In the genomic region with DNA sequence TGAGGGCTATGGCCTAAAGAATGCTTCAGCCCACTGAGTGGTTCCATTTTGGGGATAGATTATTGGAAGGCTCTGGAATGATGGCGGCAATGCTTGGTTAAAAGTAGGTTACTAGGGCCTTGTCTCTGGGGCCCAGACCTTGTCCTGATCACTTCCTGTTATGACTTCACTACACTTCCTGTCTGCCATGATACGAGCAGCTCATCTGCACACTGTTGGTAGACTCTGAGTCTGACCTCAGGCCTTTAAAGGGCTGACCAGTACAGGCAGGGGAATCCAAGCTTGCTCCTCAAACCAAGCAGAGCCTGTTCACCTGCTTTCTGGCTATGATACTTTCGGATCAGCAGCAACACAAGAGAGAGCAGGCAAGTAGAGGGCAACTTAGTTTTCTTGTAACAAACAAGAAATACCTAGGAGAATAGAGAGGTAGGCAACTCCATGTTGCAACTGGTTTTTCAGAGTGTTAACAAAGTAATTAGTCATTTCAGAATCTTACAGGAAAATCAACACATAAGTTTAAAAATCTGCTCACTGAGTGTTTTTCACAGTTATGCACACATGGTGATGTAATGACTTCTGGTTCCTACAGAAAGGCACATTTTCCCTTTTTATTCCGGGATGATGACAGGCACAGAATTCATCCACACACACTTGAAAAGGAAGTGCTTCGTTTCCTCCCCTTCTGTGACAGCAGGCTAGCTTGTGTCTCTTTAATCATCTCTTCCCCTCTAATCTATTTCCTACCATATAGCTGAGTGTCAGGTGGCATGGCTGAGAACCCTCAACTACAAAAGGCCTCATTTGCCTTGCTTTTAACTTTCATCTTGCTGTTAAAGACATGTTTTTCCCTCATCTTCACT, we compare ENCODE assay signal across 14 mouse cellular contexts. TPM values are rescaled to one million over a fixed set of nuclear protein-coding genes. Genes with fewer than 3 reads are reported as not detected.
DNase-seq lines count a peak whose midpoint lies in the region; ATAC-seq and TF ChIP-seq lines count a peak whose summit lies in the region.
"Had no signal": no experiment of that assay in that cellular context is flagged by ENCODE, and none has a peak within 500 bp of the region (broad histone marks: within the 10 kb centered on the region; RNA-seq: fewer than 3 reads in every experiment).

No protein-coding gene starts in this region.

- no peak for TF ChIP-seq CTCF in CH12.LX (conservative IDR thresholded peaks at IDR 0.05 in 1 of 2, IDR thresholded peaks at IDR 0.05 in 1 of 2; ENCODE audit: low read depth in 2 of 2, low read length in 2 of 2)

- H3K9me3 ChIP-seq in heart, embryonic 13.5 days = no peaks in the 10 kb centered on the region
- H3K9me3 ChIP-seq in CH12.LX (replicated peaks; ENCODE audit: low read length) = no peaks in the 10 kb centered on the region
- no peaks in the 10 kb centered on the region for H3K9me3 ChIP-seq in hindbrain, embryonic 10.5 days
- H3K9me3 ChIP-seq: embryonic facial prominence, embryonic 12.5 days; heart, embryonic 10.5 days; limb, embryonic 12.5 days had no signal

- H3K27ac ChIP-seq in heart, embryonic 13.5 days (replicated peaks) = peak overlapping the region; percentile 42
- no peak overlapping the region for H3K27ac ChIP-seq in CH12.LX (ENCODE audit: insufficient read depth, low read depth)
- H3K27ac ChIP-seq in hindbrain, embryonic 10.5 days = no peak overlapping the region
- H3K27ac ChIP-seq: embryonic facial prominence, embryonic 12.5 days; heart, embryonic 10.5 days; hindbrain, postnatal 0 days; kidney, postnatal 0 days; limb, embryonic 12.5 days had no signal

- no peak for TF ChIP-seq EP300 in CH12.LX (IDR thresholded peaks at IDR 0.05; ENCODE audit: low read length)

- no peak for TF ChIP-seq RAD21 in CH12.LX (IDR thresholded peaks at IDR 0.05; ENCODE audit: low read depth, low read length)

- in situ Hi-C loops in CH12.LX (cut with MboI; ENCODE audit: low pct_ligation_motif_present, low pct_unique_long_range_greater_than_20kb, low sequenced_read_pairs) = no loop called here

- no peak overlapping the region for H3K9ac ChIP-seq in heart, embryonic 13.5 days
- H3K9ac ChIP-seq in CH12.LX (ENCODE audit: insufficient read depth, low read depth) = no peak overlapping the region
- H3K9ac ChIP-seq: embryonic facial prominence, embryonic 12.5 days; limb, embryonic 12.5 days had no signal

- no peak for TF ChIP-seq POLR2A in CH12.LX (IDR thresholded peaks at IDR 0.05; ENCODE audit: low read depth, low read length)

- H3K27me3 ChIP-seq in heart, embryonic 13.5 days (replicated peaks) = no peaks in the 10 kb centered on the region
- no peaks in the 10 kb centered on the region for H3K27me3 ChIP-seq in CH12.LX (replicated peaks)
- no peaks in the 10 kb centered on the region for H3K27me3 ChIP-seq in hindbrain, embryonic 10.5 days (ENCODE audit: insufficient read depth, poor library complexity, severe bottlenecking)
- H3K27me3 ChIP-seq: embryonic facial prominence, embryonic 12.5 days; limb, embryonic 12.5 days had no signal

- no peak for ATAC-seq in heart, embryonic 13.5 days (ENCODE audit: extremely low read depth, insufficient number of reproducible peaks, low FRiP score, low TSS enrichment)
- peak; percentile 90 for ATAC-seq in inflammation-experienced regulatory T-cells, adult 6 months
- ATAC-seq: hindbrain, postnatal 0 days had no signal

- no peaks in the 10 kb centered on the region for H3K36me3 ChIP-seq in heart, embryonic 13.5 days
- no peaks in the 10 kb centered on the region for H3K36me3 ChIP-seq in CH12.LX (replicated peaks in 1 of 2; ENCODE audit: control insufficient read depth in 1 of 2, insufficient read depth in 1 of 2, low read length in 1 of 2)
- peaks cover 21% of the 10 kb centered on the region for H3K36me3 ChIP-seq in hindbrain, embryonic 10.5 days
- H3K36me3 ChIP-seq: embryonic facial prominence, embryonic 12.5 days; heart, embryonic 10.5 days; limb, embryonic 12.5 days had no signal

- no peak overlapping the region for H3K4me3 ChIP-seq in heart, embryonic 13.5 days
- no peak overlapping the region for H3K4me3 ChIP-seq in CH12.LX (replicated peaks in 1 of 3; ENCODE audit: low read depth in 2 of 3, low read length in 2 of 3, poor library complexity in 1 of 3)
- no peak overlapping the region for H3K4me3 ChIP-seq in hindbrain, embryonic 10.5 days
- H3K4me3 ChIP-seq: embryonic facial prominence, embryonic 12.5 days; heart, embryonic 10.5 days; limb, embryonic 12.5 days had no signal

- H3K4me2 ChIP-seq in heart, embryonic 13.5 days = no peak overlapping the region
- no peak overlapping the region for H3K4me2 ChIP-seq in CH12.LX (ENCODE audit: insufficient read depth, low read depth, poor library complexity, severe bottlenecking)
- H3K4me2 ChIP-seq: embryonic facial prominence, embryonic 12.5 days; limb, embryonic 12.5 days had no signal

- no peak for DNase-seq in heart, postnatal 4 days
- peak; percentile 15 for DNase-seq in CH12.LX (ENCODE audit: extremely low read depth)
- DNase-seq in thymus, postnatal 14 days = peak; percentile 45
- DNase-seq in hindbrain, embryonic 10.5 days (ENCODE audit: low spot score) = no peak
- DNase-seq in kidney, postnatal 4 days = no peak
- DNase-seq: cerebellum, adult 9-10 months; right cerebral cortex, postnatal 4 days had no signal

- WGBS in heart, embryonic 13.5 days = 55% methylated on average over 5 of the region's 5 CpGs
- 84% methylated on average over 5 of the region's 5 CpGs for WGBS in hindbrain, embryonic 10.5 days

- dilution Hi-C loops in CH12.LX (cut with MboI; ENCODE audit: extremely low pct_ligation_motif_present, extremely low pct_unique_long_range_greater_than_20kb, low sequenced_read_pairs) = no loop called here

- no peaks in the 10 kb centered on the region for H3K79me2 ChIP-seq in CH12.LX (replicated peaks; ENCODE audit: control insufficient read depth, extremely low read depth, insufficient read depth, poor library complexity, severe bottlenecking)

- H3K4me1 ChIP-seq in heart, embryonic 13.5 days = peaks cover 11% of the 10 kb centered on the region
- H3K4me1 ChIP-seq in CH12.LX (ENCODE audit: control insufficient read depth in 1 of 2, insufficient read depth in 2 of 2) = peaks cover 0 to 7% of the 10 kb centered on the region in 2 experiments; a peak in 2 of 4 replicates
- H3K4me1 ChIP-seq in hindbrain, embryonic 10.5 days (replicated peaks) = peaks cover 1% of the 10 kb centered on the region; the same call in 1 of the 2 replicates
- H3K4me1 ChIP-seq: embryonic facial prominence, embryonic 12.5 days; heart, embryonic 10.5 days; limb, embryonic 12.5 days had no signal

TF ChIP-seq in CH12.LX, 34 proteins besides CTCF, POLR2A, EP300 and RAD21:
- TF ChIP-seq MAX (IDR thresholded peaks at IDR 0.05; ENCODE audit: low read length) = no peak
- no peak for TF ChIP-seq JUND (conservative IDR thresholded peaks at IDR 0.05; ENCODE audit: low read depth, low read length)
- no peak for TF ChIP-seq IRF4 (IDR thresholded peaks at IDR 0.05; ENCODE audit: low read depth, low read length)
- no peak for TF ChIP-seq HCFC1 (IDR thresholded peaks at IDR 0.05; ENCODE audit: low read depth, low read length)
- no peak for TF ChIP-seq MXI1 (IDR thresholded peaks at IDR 0.05; ENCODE audit: low read depth, low read length)
- no peak for TF ChIP-seq KAT2A (IDR thresholded peaks at IDR 0.05; ENCODE audit: insufficient replicate concordance, low read length)
- no peak for TF ChIP-seq USF1 (IDR thresholded peaks at IDR 0.05; ENCODE audit: low read depth, low read length)
- no peak for TF ChIP-seq UBTF (IDR thresholded peaks at IDR 0.05; ENCODE audit: low read depth, low read length)
- TF ChIP-seq CHD1 (IDR thresholded peaks at IDR 0.05; ENCODE audit: low read depth, low read length) = no peak
- no peak for TF ChIP-seq ETS1 (conservative IDR thresholded peaks at IDR 0.05; ENCODE audit: low read depth, low read length)
- no peak for TF ChIP-seq ZNF384 (IDR thresholded peaks at IDR 0.05; ENCODE audit: low read depth, low read length)
- no peak for TF ChIP-seq USF2 (conservative IDR thresholded peaks at IDR 0.05; ENCODE audit: low read depth, low read length)
- TF ChIP-seq MAZ (IDR thresholded peaks at IDR 0.05; ENCODE audit: low read depth, low read length) = no peak
- no peak for TF ChIP-seq ELF1 (IDR thresholded peaks at IDR 0.05; ENCODE audit: low read depth, low read length)
- TF ChIP-seq POLR2AphosphoS2 (IDR thresholded peaks at IDR 0.05; ENCODE audit: low read depth, low read length) = no peak
- no peak for TF ChIP-seq RCOR1 (conservative IDR thresholded peaks at IDR 0.05; ENCODE audit: low read depth, low read length)
TF ChIP-seq in CH12.LX: peak in this region for 0.

RNA-seq across cellular contexts. Expression of gene St8sia1, which starts 55.1 kb away (rescaled TPM):
- 2.0 and 2.2 TPM in 2 replicates for polyA plus RNA-seq in heart, embryonic 13.5 days (2015; fragmentation: Nextera tagmentation; extraction: Ambion mirVana)
- 1 to 10 TPM; 1.5 to 2.0 TPM for total RNA-seq in heart, postnatal 4 days (2021)
- 0.04 and 0.13 TPM in 2 replicates for total RNA-seq in CH12.LX (2012; rRNA removed)
- 0.20 and 0.22 TPM in 2 replicates for total RNA-seq in CH12.LX (2014; rRNA removed)
- polyA plus RNA-seq in CH12.LX (2012; ENCODE audit: insufficient read length, low read depth) = 0.31 and 0.51 TPM in 2 replicates
- polyA plus RNA-seq in inflammation-experienced regulatory T-cells, adult 6 months (2017; shearing (Covaris generic)) = 10 to 100 TPM in 2 of 3 experiments, 1 to 10 TPM in 1; 1.3 to 14.6 (median 12.7) TPM
- 3.6 and 5.4 TPM in 2 replicates for polyA plus RNA-seq in hindbrain, embryonic 10.5 days (2016; fragmentation: Nextera tagmentation; extraction: Ambion mirVana)

Comparison
In these comparisons a context has a peak if more than half of its experiments do, and no peak if none do; other contexts are left out.
1. DNase-seq: peak in CH12.LX (single experiment) and thymus, postnatal 14 days (single experiment); none in heart, postnatal 4 days (single experiment), hindbrain, embryonic 10.5 days (single experiment) and kidney, postnatal 4 days (0 of 2).